Mouse (Mus musculus) embryonic facial prominence, embryonic 14.5 days (tissue): ENCODE data around the gene Pisd. TPM values are rescaled to one million over a fixed set of nuclear protein-coding genes. Genes with fewer than 3 reads are reported as not detected.

Source experiments
- ATAC-seq: fragments of 200-750 bp; cut with Nextera tagmentation; 2 replicates; pipeline ENCODE4 v1.8.0; 2017; ENCODE audit warnings: low read depth, moderate number of reproducible peaks, moderate TSS enrichment
- DNase-seq: peaks from one replicate; pipeline ENCODE4 v3.0.0-alpha.2; 2015; ENCODE audit warnings: low spot score
- H3K27ac ChIP-seq: fragments of 300-500 bp; sonication (generic); replicated peaks from 2 replicates; pipeline ENCODE4 v1.5.1; 2014; ENCODE audit warnings: low read depth, mild to moderate bottlenecking, low read length, moderate library complexity
- H3K27me3 ChIP-seq: fragments of 300-500 bp; sonication (generic); replicated peaks from 2 replicates; pipeline ENCODE4 v1.6.1; 2014; ENCODE audit warnings: low read length; ENCODE audit not compliant: control insufficient read depth, insufficient read depth
- H3K36me3 ChIP-seq: fragments of 300-500 bp; sonication (generic); 2 replicates; pipeline ENCODE4 v1.6.1; 2014; ENCODE audit warnings: low read length, mixed read lengths; ENCODE audit not compliant: control insufficient read depth, insufficient read depth
- H3K4me1 ChIP-seq: fragments of 300-500 bp; sonication (generic); 2 replicates; pipeline ENCODE4 v1.6.1; 2014; ENCODE audit warnings: antibody characterized with exemption, low read length; ENCODE audit not compliant: control insufficient read depth, insufficient read depth
- H3K4me2 ChIP-seq: fragments of 300-500 bp; sonication (generic); 2 replicates; pipeline ENCODE4 v1.6.1; 2014; ENCODE audit warnings: low read depth, mild to moderate bottlenecking, low read length, moderate library complexity, mixed read lengths
- H3K4me3 ChIP-seq: fragments of 300-500 bp; sonication (generic); 2 replicates; pipeline ENCODE4 v1.5.1; 2014; ENCODE audit warnings: low read depth, mild to moderate bottlenecking, low read length
- H3K9ac ChIP-seq: fragments of 300-500 bp; sonication (generic); 2 replicates; pipeline ENCODE4 v1.6.1; 2014; ENCODE audit warnings: low read depth, mild to moderate bottlenecking, low read length, moderate library complexity, mixed read lengths
- H3K9me3 ChIP-seq: fragments of 300-500 bp; sonication (generic); 2 replicates; pipeline ENCODE4 v1.6.1; 2016; ENCODE audit warnings: low read length; ENCODE audit not compliant: control insufficient read depth
- WGBS: fragments of 180-500 bp; shearing (Covaris S2); extraction: QIAGEN DNeasy Blood & Tissue Kit; methylation state at CpG from one replicate; pipeline ENCODE4 v1.1.7; 2014; 5-methylcytosine and 5-hydroxymethylcytosine counted together
- polyA plus RNA-seq: library from polyadenylated mRNA; unstranded; fragments of >200 nt; fragmentation: Nextera tagmentation; extraction: Ambion mirVana; gene quantifications from 2 replicates; pipeline ENCODE4 v1.2.1, GENCODE M21; 2014

Gene Pisd
- polyA plus RNA-seq, 1 experiment from 2014 or later, result 52.5 TPM

GRCm38 (mm10) chr5:32711485-32711884 is 74.0 kb downstream of the Pisd start:
- H3K9ac ChIP-seq, result no peak overlapping the region
- 73% methylated on average over 5 of the region's 5 CpGs for WGBS
- no peak overlapping the region for H3K4me2 ChIP-seq
- no peak for DNase-seq
- no peaks in the 10 kb centered on the region for H3K36me3 ChIP-seq
- no peaks in the 10 kb centered on the region for H3K9me3 ChIP-seq
- no peak for ATAC-seq
- no peaks in the 10 kb centered on the region for H3K4me1 ChIP-seq
- H3K4me3 ChIP-seq, result no peak overlapping the region
- no peaks in the 10 kb centered on the region for H3K27me3 ChIP-seq
- H3K27ac ChIP-seq, result no peak overlapping the region

- Histone ChIP-seq H3K27me3 (no peaks in the 10 kb centered on the region), H3K4me2 (no peak overlapping the region), H3K27ac (no peak overlapping the region), H3K4me3 (no peak overlapping the region), H3K36me3 (no peaks in the 10 kb centered on the region), H3K9me3 (no peaks in the 10 kb centered on the region), H3K9ac (no peak overlapping the region), H3K4me1 (no peaks in the 10 kb centered on the region)
- ATAC-seq (no peak), DNase-seq (no peak)
- 70% methylated on average over 2 of the region's 2 CpGs for WGBS
These were observed 79.1 kb downstream of the Pisd start for GRCm38 (mm10) chr5:32706226-32706780.

GRCm38 (mm10) chr5:32697208-32697867 is 88.1 kb downstream of the Pisd start:
- DNase-seq (no peak), ATAC-seq (no peak)
- no peak overlapping the region for H3K9ac ChIP-seq
- no peaks in the 10 kb centered on the region for H3K4me1 ChIP-seq
- no peaks in the 10 kb centered on the region for H3K27me3 ChIP-seq
- H3K9me3 ChIP-seq, result no peaks in the 10 kb centered on the region
- H3K27ac ChIP-seq, result no peak overlapping the region
- WGBS, result 74% methylated on average over 5 of the region's 5 CpGs
- H3K36me3 ChIP-seq, result no peaks in the 10 kb centered on the region
- no peak overlapping the region for H3K4me2 ChIP-seq
- no peak overlapping the region for H3K4me3 ChIP-seq

GRCm38 (mm10) chr5:32693411-32693810 is 92.0 kb downstream of the Pisd start:
- WGBS, result 65% methylated on average over 2 of the region's 2 CpGs
- Histone ChIP-seq H3K4me1 (no peaks in the 10 kb centered on the region), H3K9ac (no peak overlapping the region), H3K27me3 (no peaks in the 10 kb centered on the region), H3K36me3 (no peaks in the 10 kb centered on the region), H3K9me3 (no peaks in the 10 kb centered on the region), H3K27ac (no peak overlapping the region), H3K4me3 (no peak overlapping the region), H3K4me2 (no peak overlapping the region)
- ATAC-seq (no peak), DNase-seq (no peak)

Other genes with a start within 250 kb of the Pisd start
- 31.5 and 32.2 TPM in 2 replicates for gene Yes1, start 174.5 kb downstream of the Pisd start, polyA plus RNA-seq
- gene Gm20671, start 41.5 kb upstream of the Pisd start, polyA plus RNA-seq, result not detected in 2 replicates
- 11.6 and 14.0 TPM in 2 replicates for gene Prr14l, start 68.6 kb upstream of the Pisd start, polyA plus RNA-seq
- 18.3 and 21.0 TPM in 2 replicates for gene Depdc5, start 78.1 kb upstream of the Pisd start, polyA plus RNA-seq
- 395 and 410 TPM in 2 replicates for gene Ywhah, start 233.2 kb upstream of the Pisd start, polyA plus RNA-seq